Mouse (Mus musculus) cerebellum, adult 9-11 months (tissue): ENCODE measurements around the gene Zfp385a.

Experiments used
- DNase-seq: peaks from one replicate; pipeline ENCODE4 v3.0.0; 2022

Zfp385a gene

GRCm38 (mm10) chr15:103339961-103340337 is at the start of gene Zfp385a:
Gene Zfp385a (minus strand): TSS chr15:103340093.
- DNase-seq: no peak

- no peak for DNase-seq
Observed at GRCm38 (mm10) chr15:103388556-103389145, 48.8 kb upstream of the Zfp385a start.

GRCm38 (mm10) chr15:103383771-103384488 is 44.0 kb upstream of the Zfp385a start:
- no peak for DNase-seq

DNA sequence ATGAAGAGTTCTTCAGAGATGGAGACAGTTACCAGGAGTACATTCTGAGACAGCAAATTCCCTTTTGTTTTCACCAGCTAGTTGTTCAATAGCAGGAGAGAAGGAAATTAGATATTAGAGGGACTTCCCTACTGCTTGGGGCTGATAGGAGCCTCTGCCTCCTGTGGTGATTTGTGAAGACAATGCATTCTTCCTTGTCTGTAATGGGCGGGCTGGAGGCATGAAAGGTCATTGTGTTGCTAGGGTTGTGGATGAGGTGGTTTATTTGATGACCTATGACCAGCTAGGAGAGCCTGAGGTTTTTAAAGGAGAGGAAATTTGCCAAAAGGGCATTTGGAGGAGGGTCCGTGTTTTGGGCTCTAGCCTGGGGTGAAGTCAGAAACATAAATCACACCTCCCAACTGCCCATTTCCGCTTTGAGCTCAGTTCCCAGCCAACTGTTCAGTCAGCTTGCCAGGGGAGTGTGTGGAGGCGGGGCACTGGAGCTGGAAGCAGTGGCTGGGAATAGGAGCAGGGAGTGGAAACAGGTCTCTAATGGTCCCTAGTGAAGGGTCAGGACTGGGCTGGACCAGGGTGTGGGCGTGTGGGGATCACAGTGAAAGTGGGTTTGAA is 43.0 kb upstream of the Zfp385a start:
- no peak for DNase-seq

GRCm38 (mm10) chr15:103382075-103382474 is 42.2 kb upstream of the Zfp385a start:
- DNase-seq: no peak

GRCm38 (mm10) chr15:103378665-103379356 is 38.9 kb upstream of the Zfp385a start:
- no peak for DNase-seq

DNA sequence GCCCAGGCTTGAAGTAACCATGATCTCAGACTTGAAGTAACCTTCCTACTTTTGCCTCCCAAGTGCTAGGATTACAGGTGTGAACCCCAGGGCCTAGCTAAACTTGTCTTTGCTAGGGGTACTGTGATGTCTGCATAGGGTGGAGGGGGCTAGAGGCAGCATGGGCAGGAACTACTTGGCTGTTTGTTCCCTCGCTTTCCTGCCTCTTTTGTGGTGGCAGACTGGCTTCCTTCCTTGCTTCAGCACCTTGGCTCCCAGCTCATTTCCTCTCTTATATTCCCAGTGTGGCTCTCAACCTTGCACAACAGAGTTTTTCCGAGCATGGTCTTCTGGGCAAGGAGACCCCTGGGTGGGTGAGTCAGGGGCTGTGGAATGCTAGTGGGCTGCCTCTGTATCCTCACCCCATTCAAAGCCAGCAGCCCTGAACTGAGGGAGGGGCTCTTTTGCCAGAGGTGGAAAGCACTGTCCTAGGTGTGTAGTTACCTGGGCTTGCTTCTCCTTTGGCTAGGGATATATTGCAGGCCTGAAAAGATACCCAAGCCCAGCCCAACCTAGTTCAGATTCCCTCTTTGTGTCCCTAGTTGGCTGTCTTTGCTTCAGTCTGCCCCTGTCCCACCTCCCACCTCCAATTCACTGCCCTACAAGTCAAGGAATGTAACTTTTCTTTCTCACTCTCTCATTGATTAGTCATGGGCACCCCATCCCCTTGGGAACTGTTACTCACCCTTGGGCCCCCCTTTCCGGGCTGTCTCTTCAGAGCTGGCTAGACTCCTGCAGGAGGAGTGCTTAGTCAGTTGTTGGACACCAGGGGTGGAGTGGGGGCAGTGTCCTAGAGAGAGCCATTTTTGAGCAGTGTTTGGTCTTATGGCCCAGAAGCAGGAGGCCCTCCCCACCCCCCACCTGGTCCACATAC is 38.1 kb upstream of the Zfp385a start:
- DNase-seq: no peak

GRCm38 (mm10) chr15:103376837-103377269 is 37.0 kb upstream of the Zfp385a start:
- no peak for DNase-seq

DNA sequence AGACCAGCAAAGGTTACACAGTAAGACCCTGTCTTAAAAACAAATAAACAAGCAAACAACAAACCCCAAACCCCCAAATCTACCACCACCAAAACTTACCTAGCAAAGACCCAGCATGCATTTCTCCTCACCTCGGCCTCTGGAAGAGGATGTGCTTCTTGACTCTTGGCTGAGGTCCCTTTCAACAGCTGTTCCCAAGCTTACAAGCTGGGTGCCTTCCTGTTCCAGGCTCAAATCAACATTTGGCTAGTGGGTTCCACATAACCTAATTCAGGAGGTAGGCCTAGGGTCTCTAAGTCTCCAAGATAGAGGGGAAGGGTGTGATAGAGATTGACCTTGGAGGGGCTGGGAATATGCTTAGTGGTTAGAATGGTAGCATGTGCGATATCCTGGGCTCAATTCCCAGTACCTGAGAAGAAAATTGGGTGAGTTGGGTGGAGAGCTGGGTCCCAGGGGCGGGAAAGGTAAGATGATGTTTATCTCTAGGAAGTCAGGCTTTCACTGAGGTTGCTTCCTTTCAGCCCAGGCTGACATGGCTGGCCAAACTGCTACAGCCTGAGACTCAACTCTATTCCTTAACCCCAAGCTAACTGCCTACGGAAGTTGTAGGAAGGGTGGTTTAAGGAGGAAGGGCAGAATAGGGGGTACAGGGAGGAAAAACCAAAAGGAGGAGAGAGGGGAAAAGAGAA is 35.4 kb upstream of the Zfp385a start:
- no peak for DNase-seq

DNA sequence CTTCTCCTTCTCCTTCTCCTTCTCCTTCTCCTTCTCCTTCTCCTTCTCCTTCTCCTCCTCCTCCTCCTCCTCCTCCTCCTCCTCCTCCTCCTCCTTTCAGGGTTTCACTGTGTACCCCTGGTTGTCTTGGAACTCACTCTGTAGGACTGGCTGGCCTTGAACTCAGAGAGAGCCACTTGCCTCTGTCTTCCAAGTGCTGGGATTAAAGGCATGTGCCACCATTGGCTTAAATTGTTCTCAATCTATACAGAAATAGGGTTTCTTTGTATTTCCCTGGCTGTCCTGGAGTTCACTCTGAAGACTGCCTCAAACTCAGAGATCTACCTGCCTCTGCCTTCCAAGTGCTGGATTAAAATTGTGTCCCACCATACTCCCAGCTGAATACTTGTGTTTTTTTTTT is 32.6 kb upstream of the Zfp385a start:
- DNase-seq: no peak

GRCm38 (mm10) chr15:103371741-103372140 is 31.8 kb upstream of the Zfp385a start:
- no peak for DNase-seq

DNA sequence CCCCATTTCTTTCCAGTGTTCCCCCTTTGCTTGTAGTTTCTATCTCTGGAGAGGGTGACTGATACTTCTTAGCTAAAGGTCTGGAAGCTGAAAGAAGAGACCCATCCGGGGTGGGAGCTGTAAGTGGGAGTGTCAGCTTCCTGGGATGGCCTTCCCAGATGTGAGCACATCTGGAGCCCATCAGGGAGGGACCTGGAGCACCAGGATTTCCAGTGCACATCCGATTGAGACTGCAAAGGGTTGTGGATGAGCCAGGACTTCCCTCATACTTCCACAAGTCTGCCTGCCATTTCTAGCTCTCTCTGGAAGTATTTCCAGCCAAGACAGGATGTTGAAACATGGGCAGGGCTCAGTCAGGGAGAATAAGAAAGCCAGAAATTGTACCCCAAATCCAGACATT is 31.3 kb upstream of the Zfp385a start:
- DNase-seq: no peak

DNA sequence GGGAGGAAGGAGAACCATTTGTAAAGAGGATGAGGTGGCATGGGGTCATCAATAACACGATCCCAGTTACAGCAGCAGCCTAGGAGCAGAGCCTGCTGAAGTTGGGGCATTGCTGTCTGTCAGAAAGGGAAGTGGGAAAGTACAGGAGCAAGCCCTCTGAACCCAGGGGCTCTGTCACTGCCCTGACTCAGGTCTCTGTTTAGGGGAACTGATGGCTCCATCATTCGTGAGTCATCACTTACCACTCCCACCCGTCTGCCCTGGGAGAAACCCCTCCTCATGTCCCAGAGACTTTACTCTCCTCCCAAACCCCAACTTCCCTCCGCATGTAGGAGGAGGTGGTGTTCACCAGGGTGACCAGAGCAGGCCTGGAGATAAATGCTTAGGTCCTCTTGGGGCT is 30.6 kb upstream of the Zfp385a start:
- no peak for DNase-seq

- no peak for DNase-seq
Observed at GRCm38 (mm10) chr15:103369123-103369522, 29.2 kb upstream of the Zfp385a start.

GRCm38 (mm10) chr15:103368179-103368940 is 28.5 kb upstream of the Zfp385a start:
- no peak for DNase-seq

GRCm38 (mm10) chr15:103366376-103367149 is 26.7 kb upstream of the Zfp385a start, which contains the start of gene Itga5:
Gene Itga5 (minus strand): TSS chr15:103366763.
- DNase-seq: no peak

DNA sequence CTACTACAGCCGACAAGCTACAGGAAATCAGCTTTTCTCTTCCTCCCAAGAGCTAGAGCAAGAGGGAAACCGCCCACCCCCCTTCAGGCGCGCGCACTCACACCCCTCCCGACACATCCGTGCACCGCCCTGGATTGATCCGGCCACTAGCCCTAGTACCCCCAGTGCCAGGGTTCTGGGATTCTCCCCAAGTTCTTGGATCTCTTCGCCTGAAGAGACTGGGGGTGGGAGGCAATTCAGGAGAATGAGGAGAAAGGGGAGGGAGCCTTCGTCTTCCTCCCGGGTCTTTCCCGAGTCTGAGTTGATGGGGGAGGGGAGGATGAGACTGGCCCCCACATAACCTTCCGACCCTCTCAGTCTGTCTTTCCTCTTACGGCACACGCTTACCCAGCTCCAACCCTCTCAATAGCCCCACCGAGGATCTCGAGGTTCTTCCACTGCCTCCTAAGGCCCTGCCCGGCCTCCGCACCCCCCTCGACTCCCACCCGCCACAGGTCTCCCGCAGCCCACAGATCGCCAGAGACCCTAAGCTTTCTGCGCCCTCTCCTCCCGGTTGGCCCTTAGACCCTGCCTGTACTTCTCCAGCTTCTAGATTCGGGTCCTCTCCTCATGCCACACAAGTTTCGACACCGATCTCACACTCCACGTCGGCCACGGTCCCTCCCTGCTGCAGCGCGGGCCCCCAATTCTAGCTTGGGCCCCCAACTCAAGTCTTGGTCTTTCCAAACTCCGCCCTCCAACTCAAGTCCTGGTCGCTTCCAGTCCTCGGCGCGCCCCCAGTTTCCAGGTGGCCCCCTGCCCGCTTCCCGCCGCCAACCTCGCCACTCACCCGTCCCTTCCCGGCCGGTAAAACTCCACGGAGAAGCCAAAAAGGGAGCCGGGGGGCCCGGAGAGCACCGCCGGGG is 25.8 kb upstream of the Zfp385a start:
- DNase-seq: no peak

GRCm38 (mm10) chr15:103364761-103365160 is 24.9 kb upstream of the Zfp385a start:
- DNase-seq: no peak

- no peak for DNase-seq
Observed at GRCm38 (mm10) chr15:103363809-103364208, 23.9 kb upstream of the Zfp385a start.
